Mouse (Mus musculus) frontal cortex, adult 2 months (tissue): Measurements from ENCODE around the gene Cyp11a1. TPM values are rescaled to one million over a fixed set of nuclear protein-coding genes. Genes with fewer than 3 reads are reported as not detected.
A peak's percentile ranks its signal among the peaks of the same experiment; 100 is the strongest.

Experiments used
- DNase-seq, 2 experiments: peaks; one replicate each; pipeline ENCODE4 v3.0.0; 2022; ENCODE audit warnings: low spot score in 1 of 2; ENCODE audit errors: extremely low spot score in 1 of 2
- polyA plus RNA-seq: library from polyadenylated mRNA; depleted of rRNA; stranded (reverse); fragments of >200 nt; gene quantifications from 2 replicates; pipeline ENCODE4 v1.2.3, GENCODE M21; 2012

Cyp11a1 gene
- polyA plus RNA-seq, 1 experiment = 5.5 TPM

GRCm38 (mm10) chr9:57972141-57972591 lies 34.0 kb upstream of the Cyp11a1 start:
- DNase-seq = no peak

DNA sequence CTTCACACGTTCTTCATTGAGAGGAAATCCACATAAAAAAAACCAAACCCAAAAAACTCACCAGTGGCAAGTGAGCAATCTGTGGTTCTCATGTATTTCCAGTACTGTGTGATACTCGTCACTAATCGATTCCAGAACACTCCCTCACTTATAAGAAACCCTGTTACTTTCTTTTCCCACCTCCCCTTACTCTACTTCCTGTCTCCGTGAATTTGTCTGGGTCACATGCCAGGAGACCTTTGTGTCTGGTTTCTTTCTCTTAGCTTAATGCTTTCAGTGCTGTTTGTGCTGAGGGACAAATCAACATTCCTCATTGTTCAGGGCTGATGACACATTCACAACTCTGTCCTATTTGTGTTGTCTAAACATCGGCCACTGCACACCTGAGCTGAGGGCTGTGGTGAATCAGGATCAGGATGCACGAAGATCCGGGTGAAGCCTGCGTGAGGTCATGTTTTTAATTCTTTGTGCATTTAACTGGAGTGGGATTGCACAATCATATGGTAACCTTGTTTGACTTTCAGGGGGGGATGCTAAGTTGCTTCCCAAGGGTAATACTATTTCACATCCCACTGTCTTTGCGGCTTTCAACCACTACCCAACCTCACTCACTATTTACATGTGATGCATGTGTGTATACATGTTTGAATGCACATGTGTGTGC lies 33.3 kb upstream of the Cyp11a1 start:
- DNase-seq = no peak

DNA sequence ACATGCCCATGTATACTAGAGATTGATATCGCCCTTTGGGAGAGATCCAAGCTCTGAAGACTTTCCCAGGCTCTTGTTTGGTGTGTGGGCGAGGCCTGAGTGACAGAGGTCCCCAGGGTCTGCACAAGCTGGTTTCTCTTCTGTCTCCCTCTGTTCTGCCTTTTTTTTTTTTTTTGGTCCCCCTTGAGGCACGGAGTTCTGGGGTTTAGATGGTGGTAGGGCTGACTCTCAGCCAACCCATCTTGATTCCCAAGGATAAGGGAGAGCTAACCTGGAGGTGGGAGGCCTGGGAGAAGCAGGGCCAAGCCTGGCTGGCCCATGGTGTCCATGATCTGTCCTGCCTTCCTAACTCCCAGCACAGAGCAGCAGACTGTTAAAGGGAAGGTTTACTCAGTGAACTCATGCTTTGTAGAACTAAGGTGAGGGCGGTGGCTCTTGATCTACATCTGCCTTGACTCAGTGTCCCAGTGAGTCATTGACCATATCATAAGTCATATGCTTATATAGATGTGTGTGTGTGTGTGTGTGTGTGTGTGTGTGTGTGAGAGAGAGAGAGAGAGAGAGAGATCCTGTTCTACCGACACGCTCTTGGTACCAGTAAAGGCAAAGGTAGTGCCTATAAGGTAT lies 32.7 kb upstream of the Cyp11a1 start:
- no peak for DNase-seq

GRCm38 (mm10) chr9:57974221-57974620 lies 32.0 kb upstream of the Cyp11a1 start:
- DNase-seq = no peak

GRCm38 (mm10) chr9:57975200-57975821 lies 30.9 kb upstream of the Cyp11a1 start:
- no peak for DNase-seq

DNA sequence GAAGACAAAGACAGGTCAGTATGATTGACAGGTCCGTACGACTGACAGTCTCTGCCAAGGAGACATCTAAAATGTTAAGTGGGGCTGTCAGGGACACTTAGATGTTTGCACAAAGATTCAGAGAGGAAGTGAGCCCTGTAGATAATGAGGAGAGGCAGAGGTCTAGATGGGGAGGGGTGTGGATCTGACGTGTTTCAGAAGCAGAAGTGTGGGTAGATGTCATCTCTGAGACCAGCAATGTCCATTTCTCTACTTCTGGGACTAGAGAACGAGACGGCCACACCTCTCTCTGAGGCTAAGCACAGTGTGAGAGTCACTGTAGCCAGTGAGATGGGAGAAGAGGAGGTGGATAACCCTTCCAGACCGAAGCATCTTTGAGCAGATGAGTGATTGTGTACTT lies 28.2 kb upstream of the Cyp11a1 start:
- DNase-seq = no peak

- DNase-seq = no peak
Measured at GRCm38 (mm10) chr9:57978858-57979257, 27.4 kb upstream of the Cyp11a1 start.

DNA sequence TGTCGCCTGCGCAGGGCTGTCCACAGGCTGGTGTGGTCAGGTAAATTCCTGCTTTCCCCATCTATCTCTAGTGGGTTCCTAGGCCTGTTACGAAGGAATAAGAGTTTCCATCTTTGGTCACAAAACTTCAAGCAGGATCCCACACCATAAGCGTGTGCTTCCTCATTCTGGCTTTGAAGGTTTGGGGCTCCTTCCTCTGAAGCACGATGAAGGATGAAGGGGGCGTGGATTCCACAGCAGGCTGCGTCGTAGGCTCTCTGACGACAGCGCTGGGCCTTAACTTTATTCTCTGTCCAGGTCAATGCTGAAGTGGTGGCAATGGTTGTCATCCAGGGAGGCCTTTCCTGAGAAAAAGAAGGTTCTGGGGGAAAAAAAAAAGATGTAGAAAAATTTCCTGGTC lies 25.6 kb upstream of the Cyp11a1 start:
- no peak for DNase-seq

- peak; percentile 82 to 84 for DNase-seq
Measured at GRCm38 (mm10) chr9:57985304-57985703, 20.9 kb upstream of the Cyp11a1 start.

DNA sequence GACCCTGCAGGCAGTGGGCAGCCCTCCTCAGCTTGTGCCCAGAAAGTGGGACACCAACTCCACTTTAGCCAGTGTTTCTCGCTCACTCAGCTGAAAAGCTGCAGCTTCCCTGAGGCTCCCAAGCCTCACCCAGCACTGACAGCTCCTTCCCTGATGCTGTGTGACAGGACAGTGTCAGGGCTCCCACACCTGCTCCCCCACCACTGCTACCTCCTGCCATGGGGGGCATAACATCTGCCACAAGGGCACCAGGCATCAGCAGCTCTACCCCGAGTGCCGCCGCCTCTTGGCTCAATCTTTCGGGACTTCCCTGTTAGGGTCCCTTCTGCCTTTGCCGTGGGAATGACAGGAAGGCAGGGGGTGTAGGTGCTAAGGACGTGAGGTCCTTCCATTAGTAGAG lies 19.9 kb upstream of the Cyp11a1 start:
- DNase-seq = no peak

GRCm38 (mm10) chr9:57988098-57988497 lies 18.1 kb upstream of the Cyp11a1 start:
- DNase-seq = no peak

DNA sequence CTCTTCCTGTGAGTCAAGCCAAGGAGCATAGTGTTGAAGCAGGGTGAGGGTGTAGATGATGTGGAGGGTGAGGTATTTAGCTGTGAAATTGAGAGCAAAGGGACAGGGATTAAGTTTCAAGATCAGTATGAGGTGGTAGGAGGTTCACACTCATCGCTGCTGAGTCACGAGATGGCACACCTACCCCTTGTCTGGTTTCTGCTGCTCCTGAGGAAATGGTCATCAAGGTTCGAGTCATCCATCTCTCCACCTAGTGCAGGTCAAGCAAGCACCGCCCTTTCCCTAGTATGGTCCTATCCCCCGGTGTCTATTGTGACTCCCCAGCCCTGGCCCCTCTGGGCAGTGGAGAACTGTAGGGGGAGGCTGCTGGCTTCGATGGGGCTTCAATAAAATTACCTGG lies 16.9 kb upstream of the Cyp11a1 start:
- DNase-seq = no peak

DNA sequence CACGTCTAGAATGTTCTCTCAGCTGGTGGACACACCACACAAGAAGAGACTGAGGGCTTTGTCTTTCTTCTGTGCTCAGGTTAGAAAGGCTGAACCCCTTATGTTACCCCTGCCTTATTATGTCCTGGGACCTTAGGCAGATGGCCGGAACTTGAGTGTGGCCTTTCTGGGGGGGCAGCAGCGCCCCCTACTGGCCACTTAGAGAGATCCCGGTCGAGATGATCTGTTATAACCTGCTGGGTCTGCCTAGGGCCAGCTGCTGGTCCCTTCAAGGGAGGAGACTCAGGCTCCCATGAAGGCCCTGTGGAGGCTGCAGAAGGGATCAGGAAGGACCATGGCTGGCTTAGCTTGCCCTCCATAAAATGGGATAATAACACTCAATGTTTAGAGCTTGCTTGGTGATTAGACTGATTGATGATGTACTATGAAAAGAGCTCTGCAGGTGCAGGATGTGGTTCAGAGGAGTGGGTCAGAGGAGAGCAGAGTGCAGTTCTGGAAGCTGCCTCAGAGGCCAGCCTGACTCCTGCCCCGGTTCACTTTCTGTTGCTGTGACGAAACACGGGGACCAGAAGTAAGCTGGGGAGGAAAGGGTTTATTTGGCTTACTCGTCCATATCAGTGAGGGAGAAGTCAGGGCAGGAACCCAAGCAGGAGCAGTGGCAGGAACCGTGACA lies 15.6 kb upstream of the Cyp11a1 start:
- DNase-seq = no peak

- DNase-seq = no peak
Measured at GRCm38 (mm10) chr9:57992060-57992459, 14.2 kb upstream of the Cyp11a1 start.

DNA sequence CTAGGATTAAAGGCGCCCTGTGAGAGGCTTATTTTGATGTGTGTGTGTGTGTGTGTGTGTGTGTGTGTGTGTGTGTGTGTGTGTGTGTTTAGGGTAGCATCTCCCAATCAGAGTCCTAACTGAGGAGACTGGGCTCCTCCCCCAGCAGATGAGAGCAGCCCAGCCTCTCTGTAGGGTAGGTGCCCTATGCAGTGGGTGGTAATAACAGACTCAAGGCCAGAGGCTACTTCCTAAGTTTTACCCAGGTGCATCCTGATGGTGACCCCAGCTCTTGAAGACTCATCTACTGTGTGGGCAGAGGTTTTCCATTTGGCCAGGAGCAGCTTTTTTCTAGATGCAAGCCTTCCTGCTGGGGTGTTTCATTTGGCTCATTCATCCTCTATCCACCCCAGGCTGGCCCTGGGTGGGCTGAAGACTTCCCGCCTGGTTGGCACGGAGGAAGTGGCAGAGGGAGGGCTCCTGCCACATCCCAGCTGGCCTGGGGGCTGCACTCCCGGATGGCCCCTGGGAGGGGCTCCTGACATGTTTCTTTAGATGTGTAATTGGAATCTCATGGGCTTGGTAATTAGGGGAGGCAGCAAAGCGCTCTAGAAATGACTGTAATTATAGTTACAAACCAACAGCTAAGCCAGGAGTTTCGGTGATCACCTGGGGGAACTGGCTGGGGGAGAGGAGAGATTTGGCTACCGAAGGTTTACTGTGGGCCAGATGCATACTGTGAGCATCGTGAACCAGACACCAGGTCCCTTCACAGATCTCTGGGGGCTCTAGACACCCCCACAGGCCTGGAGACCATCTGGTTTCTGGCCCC lies 13.2 kb upstream of the Cyp11a1 start:
- DNase-seq = no peak

DNA sequence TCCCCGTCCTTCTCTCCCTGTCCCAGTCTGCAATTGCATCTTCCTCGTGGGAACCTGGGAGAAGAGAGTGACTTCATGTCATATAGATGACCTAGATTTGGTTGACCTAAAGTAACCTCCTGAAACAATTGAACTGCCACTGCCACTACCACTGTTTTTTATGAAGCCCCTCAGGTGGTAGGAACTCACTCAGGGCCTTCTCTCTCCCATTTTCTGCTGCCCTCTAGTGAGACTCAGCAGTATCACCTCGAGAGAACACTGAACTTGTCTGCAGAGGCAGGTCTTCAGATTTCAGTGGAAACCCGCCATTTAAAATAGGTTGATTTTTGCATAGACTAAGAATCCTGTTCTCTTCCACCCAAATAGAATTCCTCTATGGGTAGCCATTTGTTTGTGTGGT lies 10.9 kb upstream of the Cyp11a1 start:
- peak in 1 of 2 experiments; percentile 67 for DNase-seq

- DNase-seq = no peak
Measured at GRCm38 (mm10) chr9:57997511-57998031, 8.6 kb upstream of the Cyp11a1 start.

GRCm38 (mm10) chr9:57998032-57998659 lies 8.1 kb upstream of the Cyp11a1 start:
- DNase-seq = peak in 1 of 2 experiments; percentile 85

- no peak for DNase-seq
Measured at GRCm38 (mm10) chr9:57998685-57999084, 7.5 kb upstream of the Cyp11a1 start.

DNA sequence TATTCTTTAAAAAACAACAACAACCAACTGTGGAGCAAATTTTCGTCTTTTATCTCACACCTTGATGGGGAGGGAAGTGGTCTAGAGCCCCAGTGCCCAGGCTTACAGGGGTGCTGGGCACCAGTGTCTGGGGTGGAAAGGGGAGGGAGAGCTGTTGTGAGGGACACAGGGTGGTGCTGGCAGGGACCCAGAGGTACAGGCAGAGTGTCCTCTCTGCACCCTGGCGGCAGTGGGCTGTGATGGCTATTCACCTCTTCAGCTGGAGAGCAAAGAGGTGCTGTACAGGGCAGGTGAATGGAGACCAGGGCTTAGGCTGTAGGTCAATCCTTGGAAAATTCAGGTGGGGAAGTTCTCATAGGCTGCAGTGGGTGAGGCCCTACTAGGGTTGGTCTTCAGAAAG lies 6.5 kb upstream of the Cyp11a1 start:
- no peak for DNase-seq
